Mouse (Mus musculus) cortical plate, adult 2 months (tissue): Measurements from ENCODE around the gene Tshz2. TPM values are rescaled to one million over a fixed set of nuclear protein-coding genes. Genes with fewer than 3 reads are reported as not detected.

Experiments used
- H3K27ac ChIP-seq: fragments of 200-500 bp; 2 replicates; pipeline ENCODE4 v1.5.1; 2012; ENCODE audit warnings: low read length, control low read depth, inconsistent platforms; ENCODE audit not compliant: insufficient read depth
- H3K4me1 ChIP-seq: fragments of 200-500 bp; 2 replicates; pipeline ENCODE4 v1.6.1; 2011; ENCODE audit warnings: low read length; ENCODE audit not compliant: control insufficient read depth, insufficient read depth
- H3K4me3 ChIP-seq: fragments of 200-500 bp; 2 replicates; pipeline ENCODE4 v1.5.1; 2011; ENCODE audit warnings: mild to moderate bottlenecking, low read length, control low read depth; ENCODE audit not compliant: insufficient read depth
- CTCF ChIP-seq: fragments of 200-500 bp; IDR thresholded peaks from 2 replicates; pipeline ENCODE4 v1.5.1; 2011; ENCODE audit warnings: mild to moderate bottlenecking, control low read depth, low read length; ENCODE audit not compliant: insufficient read depth; ENCODE audit errors: extremely low read depth
- POLR2A ChIP-seq: fragments of 200-500 bp; IDR thresholded peaks from 2 replicates; pipeline ENCODE4 v1.6.1; 2011; ENCODE audit warnings: mild to moderate bottlenecking, low read length, control low read depth; ENCODE audit not compliant: insufficient read depth; ENCODE audit errors: extremely low read depth
- polyA plus RNA-seq: library from polyadenylated mRNA; depleted of rRNA; stranded (reverse); fragments of >200 nt; gene quantifications from 2 replicates; pipeline ENCODE4 v1.2.3, GENCODE M21; 2012

Gene Tshz2
- polyA plus RNA-seq, 1 experiment = 46.5 TPM

DNA sequence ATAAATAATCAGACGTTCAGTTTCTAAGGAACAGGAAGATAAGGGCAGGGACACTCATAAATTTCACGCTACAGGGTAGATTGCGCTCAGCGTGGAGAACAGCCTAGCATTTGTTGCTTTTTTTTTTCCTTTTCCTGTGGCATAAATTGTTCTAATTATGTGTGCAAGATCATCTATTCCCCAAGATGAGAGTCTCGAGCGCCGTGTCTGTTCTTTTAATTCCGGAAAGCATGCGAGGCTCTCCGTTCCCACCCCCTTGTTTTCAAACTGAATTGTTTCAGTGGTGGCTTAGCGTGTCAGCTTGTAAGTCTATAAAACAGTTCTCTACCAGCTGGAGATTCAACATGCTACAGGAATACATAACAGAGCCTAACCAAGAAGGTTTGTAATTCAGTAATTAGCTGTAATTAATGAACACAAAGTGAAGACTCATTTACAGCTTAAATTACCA lies 404.0 kb downstream of the Tshz2 start:
- no peak for TF ChIP-seq POLR2A
- TF ChIP-seq CTCF = no peak
- Histone ChIP-seq H3K27ac (no peak overlapping the region), H3K4me1 (no peaks in the 10 kb centered on the region), H3K4me3 (no peak overlapping the region)

DNA sequence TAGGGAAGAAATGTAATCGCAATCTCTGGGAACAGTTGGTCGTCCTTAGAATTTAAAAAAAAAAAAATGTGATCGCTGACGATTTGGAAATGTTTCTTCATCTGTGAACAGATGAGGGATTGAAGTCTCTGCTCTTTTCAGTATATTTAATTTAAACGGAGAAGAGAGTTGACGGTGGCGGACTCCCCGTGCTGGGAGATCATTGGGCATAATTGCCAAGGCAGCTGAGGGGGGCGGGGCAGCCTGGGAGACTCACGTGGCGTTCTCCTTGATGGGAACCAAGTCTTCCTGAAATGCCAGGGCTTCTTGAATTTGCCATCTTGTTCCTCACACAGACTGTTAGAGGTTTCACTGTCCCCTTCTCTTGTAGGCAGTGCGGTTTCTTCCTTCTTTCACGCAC lies 404.5 kb downstream of the Tshz2 start:
- TF ChIP-seq CTCF (no peak), POLR2A (no peak)
- no peak overlapping the region for H3K27ac ChIP-seq
- no peaks in the 10 kb centered on the region for H3K4me1 ChIP-seq
- H3K4me3 ChIP-seq = no peak overlapping the region

DNA sequence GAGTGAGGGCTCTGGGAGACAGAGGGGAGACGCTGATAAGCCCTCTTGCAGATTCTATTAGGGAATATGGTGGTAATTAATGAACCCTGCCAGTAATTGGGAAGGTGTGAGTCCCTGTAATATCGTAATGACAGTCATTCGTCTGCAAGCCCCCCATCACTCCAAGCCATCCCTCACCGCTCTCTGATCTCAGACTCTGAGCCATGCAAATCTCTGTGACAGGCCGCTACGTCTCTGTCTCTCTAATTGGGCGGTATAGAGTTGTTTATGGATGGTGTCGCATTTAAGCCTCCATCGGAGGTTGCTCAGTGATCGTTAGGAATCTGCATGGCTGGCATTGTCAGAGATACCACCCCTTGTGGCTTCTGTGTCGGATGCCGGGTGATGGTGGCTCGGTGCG lies 407.0 kb downstream of the Tshz2 start:
- H3K27ac ChIP-seq = no peak overlapping the region
- no peak for TF ChIP-seq CTCF
- no peak for TF ChIP-seq POLR2A

DNA sequence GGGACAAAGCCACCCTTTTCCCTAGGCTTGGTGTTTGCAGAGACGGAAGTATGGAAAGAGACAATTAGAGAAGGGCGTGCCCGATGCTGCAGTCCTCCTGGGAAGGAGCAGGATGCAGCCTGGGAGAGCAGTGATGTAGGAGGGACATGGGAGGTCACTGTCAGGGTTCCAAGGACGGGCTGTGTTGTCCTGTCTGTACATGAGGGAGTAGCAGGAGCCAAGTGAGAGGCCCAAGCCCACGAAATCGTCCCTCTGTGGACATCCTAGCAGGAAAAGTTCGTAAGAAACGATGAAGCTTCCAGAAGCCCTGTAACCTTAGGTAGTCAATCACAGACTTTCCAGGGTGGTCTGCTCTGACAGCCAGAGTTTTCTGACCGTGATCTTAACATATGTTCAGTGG lies 408.3 kb downstream of the Tshz2 start:
- H3K4me1 ChIP-seq = no peaks in the 10 kb centered on the region
- H3K4me3 ChIP-seq = no peak overlapping the region
- no peak overlapping the region for H3K27ac ChIP-seq
- no peak for TF ChIP-seq POLR2A
- TF ChIP-seq CTCF = no peak

More for the DNA sequence above, 407.0 kb downstream of the Tshz2 start:
- Histone ChIP-seq H3K4me3 (no peak overlapping the region), H3K4me1 (no peaks in the 10 kb centered on the region)

DNA sequence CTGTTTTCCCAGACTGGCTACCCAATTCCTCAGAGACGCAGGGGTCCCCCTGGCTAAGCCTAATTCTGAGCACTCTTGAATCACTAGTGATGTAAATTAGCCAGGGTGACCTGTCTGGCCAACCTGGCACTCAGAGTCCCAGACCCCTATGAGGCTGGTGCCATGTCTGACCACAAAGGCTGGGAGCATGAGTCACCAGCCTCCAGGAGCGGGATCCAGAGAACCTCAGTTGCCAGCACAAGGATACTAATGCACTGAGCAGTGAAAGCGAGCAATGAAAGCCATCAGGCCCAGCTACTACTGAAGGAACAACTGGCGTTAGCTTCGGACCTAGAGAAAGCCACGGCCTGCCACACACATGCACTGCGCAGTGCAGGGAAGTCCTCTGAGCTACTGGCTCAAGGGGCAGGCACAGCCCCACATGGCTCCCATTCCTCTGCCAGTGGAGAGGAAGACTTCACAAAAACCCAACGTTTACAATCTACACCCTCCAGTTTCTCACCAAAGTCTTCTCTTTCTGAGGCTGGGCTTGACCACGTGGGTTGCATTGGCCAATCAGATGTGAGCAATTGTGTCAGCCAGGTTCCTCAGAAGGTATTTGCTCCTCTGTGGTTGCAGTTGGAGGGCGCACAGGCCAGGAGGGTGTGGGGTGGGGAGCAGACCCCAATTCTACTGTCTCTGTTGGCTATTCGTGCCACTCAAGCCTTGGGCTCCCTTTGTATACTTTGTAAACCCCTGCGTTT lies 409.8 kb downstream of the Tshz2 start:
- Histone ChIP-seq H3K27ac (no peak overlapping the region), H3K4me1 (no peaks in the 10 kb centered on the region), H3K4me3 (no peak overlapping the region)
- no peak for TF ChIP-seq CTCF
- TF ChIP-seq POLR2A = no peak

DNA sequence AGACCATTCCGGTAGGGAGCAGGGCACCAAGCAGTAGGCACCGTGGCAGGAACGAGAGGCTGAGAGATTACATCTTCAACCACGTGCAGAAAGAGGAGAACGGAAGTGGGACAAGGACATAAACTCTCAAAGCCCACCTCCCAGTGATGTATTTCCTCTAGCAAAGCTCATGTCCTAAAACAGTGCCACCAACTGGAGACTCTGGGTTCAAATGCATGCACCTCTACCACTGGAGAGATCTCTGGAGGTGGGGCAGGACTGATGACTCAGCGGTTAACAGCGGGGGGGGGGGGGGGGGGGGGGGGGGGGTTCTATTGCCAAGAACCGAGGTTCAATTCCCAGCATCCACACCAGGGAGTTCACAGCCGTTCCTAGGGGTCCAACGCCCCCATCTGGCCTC lies 410.5 kb downstream of the Tshz2 start:
- no peak for TF ChIP-seq CTCF
- TF ChIP-seq POLR2A = no peak
- no peaks in the 10 kb centered on the region for H3K4me1 ChIP-seq
- no peak overlapping the region for H3K4me3 ChIP-seq
- H3K27ac ChIP-seq = no peak overlapping the region

DNA sequence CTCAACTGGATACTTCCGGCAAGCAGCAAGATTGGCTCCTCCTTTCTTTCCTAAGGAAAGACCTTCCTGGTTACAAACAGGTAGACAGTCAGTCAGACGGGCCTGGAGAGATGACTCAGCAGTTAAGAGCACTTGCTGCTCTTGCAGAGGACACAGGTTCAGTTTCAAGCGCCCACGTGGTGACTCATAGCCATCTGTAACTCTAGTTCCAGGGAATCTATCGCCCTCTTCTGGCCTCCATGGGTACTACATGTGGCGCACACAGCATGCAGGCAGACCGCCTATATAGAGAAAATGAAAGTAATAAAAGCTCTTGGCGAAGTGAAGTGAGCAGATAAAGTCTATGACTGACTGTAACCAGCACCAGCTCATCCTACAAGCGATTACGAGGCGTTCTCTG lies 413.1 kb downstream of the Tshz2 start:
- Histone ChIP-seq H3K27ac (no peak overlapping the region), H3K4me1 (no peaks in the 10 kb centered on the region), H3K4me3 (no peak overlapping the region)
- no peak for TF ChIP-seq CTCF
- no peak for TF ChIP-seq POLR2A

DNA sequence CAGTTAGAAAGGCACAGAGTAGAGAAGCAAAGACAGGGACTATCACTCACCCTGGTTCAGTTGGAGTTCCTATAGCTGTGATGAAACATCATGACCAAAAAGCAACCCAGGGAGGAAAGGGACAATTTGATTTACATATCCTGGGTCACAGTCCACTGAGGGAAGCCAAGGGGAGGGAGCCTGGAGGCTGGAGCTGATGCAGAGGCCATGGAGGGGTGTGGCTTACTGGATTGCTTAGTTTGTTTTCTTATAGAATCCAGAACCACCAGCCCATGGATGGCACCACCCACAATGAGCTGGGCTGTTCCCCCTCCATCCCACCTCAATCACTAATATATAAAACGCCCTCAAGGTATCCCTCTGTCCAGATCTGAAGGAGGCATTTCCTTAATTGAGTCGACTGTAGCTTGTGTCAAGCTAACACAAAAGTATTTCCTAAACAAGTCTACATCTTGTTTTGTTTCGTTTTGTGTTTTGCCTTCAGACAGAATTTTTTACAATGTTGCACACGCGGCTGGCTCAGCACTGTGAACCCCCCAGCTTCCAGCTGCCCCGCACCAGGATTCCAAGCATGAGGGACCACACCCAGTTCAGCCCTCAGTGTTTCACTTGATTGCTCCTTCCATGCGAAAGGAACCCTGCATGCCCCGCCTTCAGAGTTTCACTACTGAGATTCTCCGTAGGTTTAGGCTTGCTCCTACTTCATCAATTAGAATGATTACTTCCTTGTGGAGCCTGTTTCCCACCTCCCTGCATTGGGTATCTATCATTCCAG lies 413.7 kb downstream of the Tshz2 start:
- Histone ChIP-seq H3K4me1 (no peaks in the 10 kb centered on the region), H3K27ac (no peak overlapping the region)
- no peak for TF ChIP-seq CTCF
- TF ChIP-seq POLR2A = no peak

DNA sequence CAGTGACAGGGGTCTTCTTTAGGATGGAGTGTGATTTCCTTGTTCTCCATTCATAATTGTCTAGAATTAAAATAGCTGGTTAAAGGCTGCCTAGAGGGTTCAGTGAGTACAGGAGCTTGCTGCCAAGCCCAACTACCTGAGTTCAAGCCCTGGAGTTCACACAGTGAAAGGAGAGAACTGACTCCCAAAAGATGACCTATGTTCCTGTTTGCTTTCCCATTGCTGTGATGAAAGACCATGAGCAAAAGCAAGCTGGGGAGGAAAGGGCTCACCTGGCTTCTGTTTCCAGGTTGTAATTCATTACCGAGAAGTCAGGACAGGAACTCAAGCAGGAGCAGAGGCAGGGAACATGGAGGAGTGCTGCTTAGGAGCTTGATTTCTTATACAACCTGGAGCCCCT lies 416.0 kb downstream of the Tshz2 start:
- no peak for TF ChIP-seq CTCF
- no peak for TF ChIP-seq POLR2A
- H3K4me1 ChIP-seq = no peaks in the 10 kb centered on the region
- no peak overlapping the region for H3K4me3 ChIP-seq
- no peak overlapping the region for H3K27ac ChIP-seq

More for the DNA sequence above, 413.7 kb downstream of the Tshz2 start:
- no peak overlapping the region for H3K4me3 ChIP-seq

DNA sequence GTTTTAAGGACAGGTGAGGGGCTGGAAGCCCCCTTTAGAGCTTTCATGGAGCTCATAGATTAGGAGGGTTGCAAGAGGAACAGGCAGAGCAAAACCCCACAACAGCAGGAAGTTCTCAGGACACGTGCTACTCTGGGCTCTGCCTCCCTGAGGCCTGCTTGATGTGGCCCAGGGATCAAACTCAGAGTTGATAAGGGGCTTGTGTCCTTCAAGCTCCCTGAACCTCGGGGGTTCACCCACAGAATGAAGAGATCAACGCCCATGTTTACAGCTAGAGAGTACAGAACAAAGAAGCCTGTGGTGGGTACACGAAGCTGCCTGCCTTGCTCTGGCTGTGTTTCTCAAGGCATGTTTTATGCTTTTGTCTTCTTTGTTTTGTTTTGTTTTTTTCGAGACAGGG lies 417.8 kb downstream of the Tshz2 start:
- Histone ChIP-seq H3K4me3 (no peak overlapping the region), H3K4me1 (no peaks in the 10 kb centered on the region), H3K27ac (no peak overlapping the region)
- TF ChIP-seq CTCF = no peak
- TF ChIP-seq POLR2A = no peak
